Mouse (Mus musculus): ENCODE data around the gene Mdm2. TPM values are rescaled to one million over a fixed set of nuclear protein-coding genes. Genes with fewer than 3 reads are reported as not detected.

Mdm2 gene
- polyA plus RNA-seq, 1 experiment from 2014 or later, result 46.0 TPM

- Histone ChIP-seq H3K9ac (replicated peaks; ENCODE audit: low read length) (no peak overlapping the region), H3K9me3 (ENCODE audit: low read length) (no peaks in the 10 kb centered on the region; the same call in 1 of the 2 replicates), H3K4me3 (ENCODE audit: low read length) (no peak overlapping the region), H3K36me3 (ENCODE audit: insufficient read depth, low read length) (no peaks in the 10 kb centered on the region), H3K27ac (ENCODE audit: low read length) (no peak overlapping the region), H3K27me3 (ENCODE audit: insufficient read depth, low read length) (no peaks in the 10 kb centered on the region), H3K4me1 (ENCODE audit: insufficient read depth, low read length) (no peaks in the 10 kb centered on the region), H3K4me2 (replicated peaks; ENCODE audit: low read depth, low read length) (no peak overlapping the region)
- ATAC-seq (ENCODE audit: low FRiP score, low TSS enrichment), result no peak
- WGBS, result 78% methylated on average over 9 of the region's 9 CpGs
Observed at GRCm38 (mm10) chr10:117727518-117728110, 17.1 kb upstream of the Mdm2 start.

- Histone ChIP-seq H3K27ac (ENCODE audit: low read length) (no peak overlapping the region), H3K9ac (replicated peaks; ENCODE audit: low read length) (no peak overlapping the region), H3K4me3 (ENCODE audit: low read length) (no peak overlapping the region), H3K27me3 (ENCODE audit: insufficient read depth, low read length) (no peaks in the 10 kb centered on the region), H3K36me3 (ENCODE audit: insufficient read depth, low read length) (no peaks in the 10 kb centered on the region), H3K4me2 (replicated peaks; ENCODE audit: low read depth, low read length) (no peak overlapping the region), H3K4me1 (ENCODE audit: insufficient read depth, low read length) (no peaks in the 10 kb centered on the region), H3K9me3 (ENCODE audit: low read length) (no peaks in the 10 kb centered on the region; the same call in 1 of the 2 replicates)
- WGBS, result 92% methylated on average over 4 of the region's 4 CpGs
- ATAC-seq (ENCODE audit: low FRiP score, low TSS enrichment), result no peak
Observed at GRCm38 (mm10) chr10:117726888-117727385, 16.4 kb upstream of the Mdm2 start.

GRCm38 (mm10) chr10:117726350-117726749 is 15.8 kb upstream of the Mdm2 start:
- no peak overlapping the region for H3K4me2 ChIP-seq (replicated peaks; ENCODE audit: low read depth, low read length)
- 93% methylated on average over 4 of the region's 4 CpGs for WGBS
- H3K36me3 ChIP-seq (ENCODE audit: insufficient read depth, low read length), result no peaks in the 10 kb centered on the region
- H3K4me1 ChIP-seq (ENCODE audit: insufficient read depth, low read length), result no peaks in the 10 kb centered on the region
- ATAC-seq (ENCODE audit: low FRiP score, low TSS enrichment), result no peak
- no peak overlapping the region for H3K9ac ChIP-seq (replicated peaks; ENCODE audit: low read length)
- no peaks in the 10 kb centered on the region for H3K27me3 ChIP-seq (ENCODE audit: insufficient read depth, low read length)
- no peak overlapping the region for H3K4me3 ChIP-seq (ENCODE audit: low read length)
- no peaks in the 10 kb centered on the region; the same call in 1 of the 2 replicates for H3K9me3 ChIP-seq (ENCODE audit: low read length)
- no peak overlapping the region for H3K27ac ChIP-seq (ENCODE audit: low read length)

- Histone ChIP-seq H3K9ac (replicated peaks; ENCODE audit: low read length) (no peak overlapping the region), H3K4me2 (replicated peaks; ENCODE audit: low read depth, low read length) (no peak overlapping the region), H3K36me3 (ENCODE audit: insufficient read depth, low read length) (no peaks in the 10 kb centered on the region), H3K27me3 (ENCODE audit: insufficient read depth, low read length) (no peaks in the 10 kb centered on the region), H3K4me3 (ENCODE audit: low read length) (no peak overlapping the region), H3K27ac (ENCODE audit: low read length) (no peak overlapping the region), H3K4me1 (ENCODE audit: insufficient read depth, low read length) (no peaks in the 10 kb centered on the region), H3K9me3 (ENCODE audit: low read length) (no peaks in the 10 kb centered on the region; the same call in 1 of the 2 replicates)
- 65% methylated on average over 7 of the region's 7 CpGs for WGBS
- no peak for ATAC-seq (ENCODE audit: low FRiP score, low TSS enrichment)
Observed at GRCm38 (mm10) chr10:117725671-117726070, 15.1 kb upstream of the Mdm2 start.

GRCm38 (mm10) chr10:117724804-117725361 is 14.3 kb upstream of the Mdm2 start:
- no peak for ATAC-seq (ENCODE audit: low FRiP score, low TSS enrichment)
- no peaks in the 10 kb centered on the region for H3K36me3 ChIP-seq (ENCODE audit: insufficient read depth, low read length)
- 93% methylated on average over 3 of the region's 3 CpGs for WGBS
- no peaks in the 10 kb centered on the region for H3K27me3 ChIP-seq (ENCODE audit: insufficient read depth, low read length)
- no peak overlapping the region for H3K27ac ChIP-seq (ENCODE audit: low read length)
- H3K4me3 ChIP-seq (ENCODE audit: low read length), result no peak overlapping the region
- H3K9ac ChIP-seq (replicated peaks; ENCODE audit: low read length), result no peak overlapping the region
- no peaks in the 10 kb centered on the region for H3K4me1 ChIP-seq (ENCODE audit: insufficient read depth, low read length)
- H3K4me2 ChIP-seq (replicated peaks; ENCODE audit: low read depth, low read length), result no peak overlapping the region
- no peaks in the 10 kb centered on the region; the same call in 1 of the 2 replicates for H3K9me3 ChIP-seq (ENCODE audit: low read length)

- Histone ChIP-seq H3K9ac (replicated peaks; ENCODE audit: low read length) (no peak overlapping the region), H3K4me2 (replicated peaks; ENCODE audit: low read depth, low read length) (no peak overlapping the region), H3K27me3 (ENCODE audit: insufficient read depth, low read length) (no peaks in the 10 kb centered on the region), H3K36me3 (ENCODE audit: insufficient read depth, low read length) (no peaks in the 10 kb centered on the region), H3K27ac (ENCODE audit: low read length) (no peak overlapping the region), H3K4me3 (ENCODE audit: low read length) (no peak overlapping the region), H3K9me3 (ENCODE audit: low read length) (no peaks in the 10 kb centered on the region; the same call in 1 of the 2 replicates), H3K4me1 (ENCODE audit: insufficient read depth, low read length) (no peaks in the 10 kb centered on the region)
- no peak for ATAC-seq (ENCODE audit: low FRiP score, low TSS enrichment)
- 75% methylated on average over 5 of the region's 5 CpGs for WGBS
Observed at GRCm38 (mm10) chr10:117724136-117724718, 13.7 kb upstream of the Mdm2 start.

- no peaks in the 10 kb centered on the region; the same call in 1 of the 2 replicates for H3K9me3 ChIP-seq (ENCODE audit: low read length)
- H3K36me3 ChIP-seq (ENCODE audit: insufficient read depth, low read length), result no peaks in the 10 kb centered on the region
- peak overlapping the region; percentile 4 for H3K27ac ChIP-seq (ENCODE audit: low read length)
- no peak for ATAC-seq (ENCODE audit: low FRiP score, low TSS enrichment)
- no peak overlapping the region for H3K4me2 ChIP-seq (replicated peaks; ENCODE audit: low read depth, low read length)
- H3K9ac ChIP-seq (replicated peaks; ENCODE audit: low read length), result no peak overlapping the region
- no peak overlapping the region for H3K4me3 ChIP-seq (ENCODE audit: low read length)
- H3K27me3 ChIP-seq (ENCODE audit: insufficient read depth, low read length), result no peaks in the 10 kb centered on the region
- WGBS, result 55% methylated on average over 19 of the region's 19 CpGs
- H3K4me1 ChIP-seq (ENCODE audit: insufficient read depth, low read length), result peaks cover 9% of the 10 kb centered on the region
Observed at GRCm38 (mm10) chr10:117718161-117719119, 7.9 kb upstream of the Mdm2 start.

- ATAC-seq (ENCODE audit: low FRiP score, low TSS enrichment), result peak; percentile 82
- Histone ChIP-seq H3K4me2 (replicated peaks; ENCODE audit: low read depth, low read length) (no peak overlapping the region), H3K4me1 (ENCODE audit: insufficient read depth, low read length) (peaks cover 9% of the 10 kb centered on the region), H3K27me3 (ENCODE audit: insufficient read depth, low read length) (no peaks in the 10 kb centered on the region), H3K4me3 (ENCODE audit: low read length) (no peak overlapping the region), H3K9ac (replicated peaks; ENCODE audit: low read length) (no peak overlapping the region), H3K27ac (ENCODE audit: low read length) (no peak overlapping the region), H3K36me3 (ENCODE audit: insufficient read depth, low read length) (no peaks in the 10 kb centered on the region), H3K9me3 (ENCODE audit: low read length) (no peaks in the 10 kb centered on the region)
- WGBS, result 8% methylated on average over 4 of the region's 4 CpGs
Observed at GRCm38 (mm10) chr10:117717583-117717982, 7.0 kb upstream of the Mdm2 start.

- ATAC-seq (ENCODE audit: low FRiP score, low TSS enrichment), result no peak
- Histone ChIP-seq H3K9me3 (ENCODE audit: low read length) (no peaks in the 10 kb centered on the region), H3K27me3 (ENCODE audit: insufficient read depth, low read length) (no peaks in the 10 kb centered on the region), H3K36me3 (ENCODE audit: insufficient read depth, low read length) (no peaks in the 10 kb centered on the region), H3K27ac (ENCODE audit: low read length) (no peak overlapping the region), H3K4me1 (ENCODE audit: insufficient read depth, low read length) (peaks cover 10% of the 10 kb centered on the region), H3K9ac (replicated peaks; ENCODE audit: low read length) (no peak overlapping the region), H3K4me3 (ENCODE audit: low read length) (no peak overlapping the region), H3K4me2 (replicated peaks; ENCODE audit: low read depth, low read length) (no peak overlapping the region)
- 82% methylated on average over 3 of the region's 3 CpGs for WGBS
Observed at GRCm38 (mm10) chr10:117716686-117717085, 6.1 kb upstream of the Mdm2 start.
